In the genomic region with DNA sequence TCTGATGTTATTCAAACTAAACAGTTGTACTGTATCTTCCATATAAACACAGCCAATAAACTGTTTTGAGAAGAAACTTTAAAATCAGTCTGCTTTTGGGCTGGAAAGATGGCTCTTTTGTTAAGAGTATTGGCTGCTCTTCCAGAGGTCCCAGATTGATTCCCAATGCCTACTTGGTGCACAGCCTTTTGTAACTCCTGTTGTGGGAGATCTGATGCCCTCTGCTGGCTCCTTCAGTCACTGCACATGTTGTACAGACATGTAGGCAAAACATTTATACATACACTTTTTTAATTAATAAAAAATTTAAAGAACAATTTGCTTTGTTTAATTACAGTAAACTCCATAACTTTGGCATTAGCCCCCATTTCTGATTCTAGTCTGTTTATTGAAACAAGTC, we compare ENCODE assay signal across 9 mouse cellular contexts.
DNase-seq lines count a peak whose midpoint lies in the region; ATAC-seq lines count a peak whose summit lies in the region.
"Had no signal": no experiment of that assay in that cellular context is flagged by ENCODE, and none has a peak within 500 bp of the region (broad histone marks: within the 10 kb centered on the region; RNA-seq: fewer than 3 reads in every experiment).

No protein-coding gene starts in this region.

- no peak overlapping the region for H3K27ac ChIP-seq in liver, embryonic 12.5 days
- H3K27ac ChIP-seq: heart, embryonic 13.5 days had no signal

- peaks cover 42% of the 10 kb centered on the region for H3K36me3 ChIP-seq in liver, embryonic 12.5 days

- H3K4me2 ChIP-seq in liver, embryonic 12.5 days: no peak overlapping the region
- H3K4me2 ChIP-seq: heart, embryonic 13.5 days had no signal

- DNase-seq in liver (peak; percentile 62), MEL-GATA-1-ER (ENCODE audit: extremely low read depth, low read depth) (peak; percentile 18)
- DNase-seq in c-Kit-negative CD71-positive TER-119-positive erythroid progenitor cells, embryonic 14.5 days (ENCODE audit: low read depth, low spot score): peak; percentile 13
- DNase-seq in frontal cortex, postnatal 14 days (ENCODE audit: low spot score in 2 of 2): peak; percentile 7 to 31
- DNase-seq in layer of hippocampus, adult 9-10 months (ENCODE audit: low spot score): peak; percentile 52
- DNase-seq in thymus, postnatal 25 days: peak; percentile 58

- H3K9ac ChIP-seq in liver, embryonic 12.5 days: no peak overlapping the region
- H3K9ac ChIP-seq: heart, embryonic 13.5 days had no signal

- ATAC-seq in liver, embryonic 12.5 days: no peak
- ATAC-seq in megakaryocyte-erythroid progenitor cell, adult 5-6 weeks (replicated peaks; ENCODE audit: low FRiP score, low TSS enrichment, poor library complexity, severe bottlenecking): peak; percentile 57; the same call in 1 of the 2 replicates

- H3K4me3 ChIP-seq in liver, embryonic 12.5 days: no peak overlapping the region
- H3K4me3 ChIP-seq: heart, embryonic 13.5 days had no signal

- no peaks in the 10 kb centered on the region for H3K9me3 ChIP-seq in liver, embryonic 12.5 days (replicated peaks)
- H3K9me3 ChIP-seq: heart, embryonic 13.5 days had no signal

- H3K27me3 ChIP-seq in liver, embryonic 12.5 days (replicated peaks): no peaks in the 10 kb centered on the region
- H3K27me3 ChIP-seq: heart, embryonic 13.5 days had no signal

- no peaks in the 10 kb centered on the region for H3K4me1 ChIP-seq in liver, embryonic 12.5 days
- H3K4me1 ChIP-seq: heart, embryonic 13.5 days had no signal
